Mouse (Mus musculus) bone marrow, adult 2 months (tissue): Measurements from ENCODE around the gene Tigit.

Experiments used
- CTCF ChIP-seq: fragments of 200-500 bp; IDR thresholded peaks from 2 replicates; pipeline ENCODE4 v1.5.1; 2011; ENCODE audit warnings: low read length, control low read depth; ENCODE audit not compliant: control insufficient read depth, insufficient read depth
- POLR2A ChIP-seq: fragments of 200-500 bp; IDR thresholded peaks from 2 replicates; pipeline ENCODE4 v1.6.1; 2011; ENCODE audit warnings: low read depth, mild to moderate bottlenecking, control low read depth, low read length, borderline replicate concordance; ENCODE audit not compliant: control insufficient read depth

GRCm38 (mm10) chr16:43620359-43620758, 43.6 kb downstream of the Tigit start:
- TF ChIP-seq CTCF (no peak), POLR2A (no peak)
